Mouse (Mus musculus): Measurements from ENCODE around the gene Lamc1.

DNA sequence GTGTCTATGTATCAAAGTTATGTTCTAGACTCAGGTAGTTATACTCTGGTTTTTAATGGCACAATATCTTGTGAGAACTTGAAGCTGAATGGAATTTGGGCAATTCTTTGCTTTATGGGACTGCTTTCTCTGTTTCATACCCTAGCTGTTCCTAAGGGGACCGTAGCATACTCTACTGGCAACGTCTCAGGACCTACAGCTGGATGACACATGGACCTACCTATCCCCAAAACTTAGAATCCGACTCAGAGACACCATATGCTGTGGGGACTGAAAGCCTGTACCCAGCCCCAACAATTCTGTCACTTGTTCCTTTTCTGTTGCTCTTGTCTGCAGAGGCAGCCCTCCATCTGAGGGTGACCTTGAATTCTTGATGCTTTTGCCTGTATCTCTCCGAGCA is 23.3 kb downstream of the Lamc1 start:
- no peak for TF ChIP-seq CTCF (IDR thresholded peaks at IDR 0.05; ENCODE audit: borderline replicate concordance, insufficient read depth, low read length)
- no peak for TF ChIP-seq POLR2A (IDR thresholded peaks at IDR 0.05; ENCODE audit: low read depth, low read length)

Data from embryonic fibroblast, embryonic 13.5 days (primary cell).